Mouse (Mus musculus) stomach, embryonic 16.5 days (tissue): ENCODE data around the gene Hoxb3. TPM values are rescaled to one million over a fixed set of nuclear protein-coding genes. Genes with fewer than 3 reads are reported as not detected.

Source experiments
- ATAC-seq: fragments of 200-750 bp; cut with Nextera tagmentation; 2 replicates; pipeline ENCODE4 v1.8.0; 2017; ENCODE audit warnings: moderate number of reproducible peaks, moderate TSS enrichment; ENCODE audit not compliant: insufficient read depth, low FRiP score
- H3K27ac ChIP-seq: fragments of 300-500 bp; sonication (generic); 2 replicates; pipeline ENCODE4 v1.5.1; 2014; ENCODE audit warnings: low read length
- H3K27me3 ChIP-seq: fragments of 300-500 bp; sonication (generic); 2 replicates; pipeline ENCODE4 v1.6.1; 2014; ENCODE audit warnings: low read length, control low read depth, mixed read lengths; ENCODE audit not compliant: control insufficient read depth, insufficient read depth
- H3K36me3 ChIP-seq: fragments of 300-500 bp; sonication (generic); 2 replicates; pipeline ENCODE4 v1.6.1; 2014; ENCODE audit warnings: low read length; ENCODE audit not compliant: control insufficient read depth, insufficient read depth
- H3K4me1 ChIP-seq: fragments of 300-500 bp; sonication (generic); 2 replicates; pipeline ENCODE4 v1.6.1; 2014; ENCODE audit warnings: low read length, control low read depth, mixed read lengths; ENCODE audit not compliant: control insufficient read depth, insufficient read depth
- H3K4me2 ChIP-seq: fragments of 300-500 bp; sonication (generic); 2 replicates; pipeline ENCODE4 v1.6.1; 2014; ENCODE audit warnings: low read depth, low read length, mixed read lengths
- H3K4me3 ChIP-seq: fragments of 300-500 bp; sonication (generic); replicated peaks from 2 replicates; pipeline ENCODE4 v1.5.1; 2014; ENCODE audit warnings: mild to moderate bottlenecking, low read length
- H3K9ac ChIP-seq: fragments of 300-500 bp; sonication (generic); 2 replicates; pipeline ENCODE4 v1.6.1; 2014; ENCODE audit warnings: low read length
- H3K9me3 ChIP-seq: fragments of 300-500 bp; sonication (generic); replicated peaks from 2 replicates; pipeline ENCODE4 v1.6.1; 2016; ENCODE audit warnings: low read length, control low read depth; ENCODE audit not compliant: control insufficient read depth
- WGBS: fragments of 180-500 bp; shearing (Covaris S2); extraction: QIAGEN DNeasy Blood & Tissue Kit; methylation state at CpG from one replicate; pipeline ENCODE4 v1.1.7; 2014; 5-methylcytosine and 5-hydroxymethylcytosine counted together
- polyA plus RNA-seq: library from polyadenylated mRNA; unstranded; fragments of >200 nt; fragmentation: Nextera tagmentation; extraction: Ambion mirVana; gene quantifications from 2 replicates; pipeline ENCODE4 v1.2.1, GENCODE M21; 2015

Hoxb3 gene
- polyA plus RNA-seq, 1 experiment from 2014 or later = 0.99 TPM

DNA sequence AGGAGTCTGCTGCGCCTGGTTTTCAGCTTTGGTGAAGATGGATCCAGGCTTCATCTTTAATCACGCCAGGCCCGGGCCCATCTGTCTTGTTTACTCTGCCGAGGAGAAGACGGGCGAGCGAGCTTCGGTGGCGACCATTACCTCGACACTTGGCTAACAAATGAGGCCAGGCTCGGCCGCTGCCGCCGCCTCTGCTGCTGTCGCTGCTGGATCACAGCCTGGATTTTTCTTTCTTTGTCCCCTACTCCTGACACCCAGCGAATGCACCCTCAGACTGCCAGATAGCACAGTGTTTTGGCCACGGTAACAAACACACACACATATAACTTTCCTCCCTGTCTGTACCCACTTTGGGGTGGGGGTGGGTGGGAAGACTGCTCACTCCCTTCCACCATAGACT is 2.4 kb upstream of the Hoxb3 start:
- Histone ChIP-seq H3K4me3 (peak overlapping the region; percentile 63), H3K36me3 (no peaks in the 10 kb centered on the region), H3K4me1 (0 out of 2 replicates have a peak, but pooled peaks cover 3% of the 10 kb centered on the region), H3K27me3 (no peaks in the 10 kb centered on the region; the same call in 1 of the 2 replicates), H3K4me2 (peak overlapping the region; percentile 65), H3K9ac (peak overlapping the region; percentile 88), H3K9me3 (no peaks in the 10 kb centered on the region), H3K27ac (peak overlapping the region; percentile 98)
- 15% methylated on average over 17 of the region's 17 CpGs for WGBS
- ATAC-seq = no peak

DNA sequence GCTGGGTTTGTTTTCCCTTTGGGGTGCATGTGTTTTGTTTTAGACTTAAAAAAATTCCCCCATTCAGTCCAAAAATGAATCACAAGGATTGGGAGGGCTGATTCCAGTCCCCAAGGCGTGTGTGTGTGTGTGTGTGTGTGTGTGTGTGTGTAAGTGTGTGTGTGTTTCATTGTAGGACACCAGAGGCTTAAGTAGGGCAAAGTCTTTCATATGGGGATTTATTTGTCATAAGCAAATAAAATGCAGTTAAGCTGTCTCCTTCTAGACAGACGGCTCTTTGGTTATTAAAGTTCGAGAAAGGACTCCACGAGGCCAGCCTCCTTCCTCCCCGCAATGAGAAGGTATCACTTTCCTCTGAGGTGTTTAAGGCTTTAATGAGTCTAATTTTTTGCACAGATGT is 1.3 kb upstream of the Hoxb3 start:
- no peaks in the 10 kb centered on the region for H3K9me3 ChIP-seq
- peak overlapping the region; percentile 65 for H3K4me2 ChIP-seq
- H3K9ac ChIP-seq = peak overlapping the region; percentile 84; the same call in 1 of the 2 replicates
- WGBS = 10% methylated on average over 5 of the region's 5 CpGs
- H3K4me3 ChIP-seq = peak overlapping the region; percentile 63
- H3K27ac ChIP-seq = peak overlapping the region; percentile 98
- ATAC-seq = no peak
- H3K4me1 ChIP-seq = no peaks in the 10 kb centered on the region
- H3K36me3 ChIP-seq = no peaks in the 10 kb centered on the region
- H3K27me3 ChIP-seq = peaks cover 4% of the 10 kb centered on the region; the same call in 1 of the 2 replicates

DNA sequence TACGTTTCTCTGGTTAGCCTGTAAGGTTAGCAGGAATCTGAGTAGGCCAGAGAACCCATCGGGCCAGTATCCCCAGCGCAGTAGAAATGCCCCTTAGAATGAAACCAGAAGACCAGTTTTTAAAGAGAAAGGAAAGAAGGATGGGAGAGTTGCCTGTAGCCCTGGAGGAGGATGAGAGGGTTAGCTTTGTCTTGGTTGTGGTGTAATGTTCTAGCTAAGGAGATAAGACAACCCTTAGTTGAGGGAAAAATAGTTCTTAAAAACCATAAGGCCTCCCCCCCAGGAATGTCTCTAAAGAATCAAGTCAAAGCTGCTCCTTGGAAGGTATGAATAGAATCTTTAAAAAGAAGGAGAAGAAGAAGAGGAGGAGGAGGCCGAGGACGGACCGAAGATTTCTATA is 388 bp upstream of the Hoxb3 start:
- 20% methylated on average over 6 of the region's 6 CpGs for WGBS
- no peak for ATAC-seq
- 0 out of 2 replicates have a peak, but pooled peaks cover 6% of the 10 kb centered on the region for H3K4me1 ChIP-seq

DNA sequence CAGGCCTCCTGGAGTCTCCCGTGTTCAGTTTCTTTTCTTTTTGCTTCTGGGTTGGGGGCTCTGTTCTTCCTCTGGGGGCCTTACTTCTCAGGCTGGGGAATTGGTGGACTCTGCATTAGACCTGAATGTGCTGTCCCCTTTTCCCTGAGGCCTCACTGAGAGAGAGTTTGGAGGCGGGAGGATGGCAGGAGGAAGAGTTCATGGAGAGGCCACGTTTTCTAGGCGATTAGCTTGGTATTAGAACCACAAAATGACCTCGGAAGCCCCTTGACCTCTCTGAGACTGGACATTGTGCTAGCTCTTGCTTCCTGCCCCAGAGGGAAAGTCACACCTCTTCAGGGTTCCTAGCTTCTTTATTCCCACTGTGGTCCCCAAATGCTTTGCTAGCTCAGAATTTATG is 999 bp downstream of the Hoxb3 start:
- WGBS = 6% methylated on average over 5 of the region's 5 CpGs
- Histone ChIP-seq H3K4me1 (peaks cover 8% of the 10 kb centered on the region; the same call in 1 of the 2 replicates), H3K4me3 (peak overlapping the region; percentile 63), H3K9ac (peak overlapping the region; percentile 84), H3K27ac (peak overlapping the region; percentile 98), H3K4me2 (peak overlapping the region; percentile 65), H3K27me3 (peaks cover 5% of the 10 kb centered on the region; the same call in 1 of the 2 replicates), H3K9me3 (no peaks in the 10 kb centered on the region), H3K36me3 (no peaks in the 10 kb centered on the region)
- no peak for ATAC-seq

More for the DNA sequence above, 388 bp upstream of the Hoxb3 start:
- Histone ChIP-seq H3K27me3 (peaks cover 5% of the 10 kb centered on the region; the same call in 1 of the 2 replicates), H3K4me2 (peak overlapping the region; percentile 65), H3K27ac (peak overlapping the region; percentile 98), H3K4me3 (peak overlapping the region; percentile 63), H3K36me3 (no peaks in the 10 kb centered on the region), H3K9me3 (no peaks in the 10 kb centered on the region), H3K9ac (peak overlapping the region; percentile 84)

DNA sequence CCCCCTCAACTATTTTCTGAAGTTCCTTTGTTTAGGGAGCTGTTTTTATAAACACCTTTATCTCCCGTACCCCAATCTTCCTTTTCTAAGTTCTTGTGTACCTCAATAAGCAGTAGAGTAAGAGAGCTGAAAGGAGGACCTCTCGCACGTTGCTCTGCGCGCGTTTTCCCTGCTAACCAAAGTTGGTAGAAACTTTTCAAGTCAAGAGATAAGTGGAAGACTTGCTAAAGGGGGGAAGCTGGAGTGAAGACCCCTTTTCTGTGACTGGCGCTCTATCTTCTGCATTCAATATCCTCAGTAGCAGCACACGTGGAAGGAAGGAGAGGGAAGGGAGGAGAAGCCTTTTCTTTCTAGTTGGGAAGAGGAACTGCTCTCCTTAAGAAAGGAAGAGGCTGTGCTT is 1.8 kb downstream of the Hoxb3 start:
- peak overlapping the region; percentile 65 for H3K4me2 ChIP-seq
- H3K9me3 ChIP-seq = no peaks in the 10 kb centered on the region
- H3K4me1 ChIP-seq = peaks cover 10% of the 10 kb centered on the region; the same call in 1 of the 2 replicates
- peaks cover 5% of the 10 kb centered on the region; the same call in 1 of the 2 replicates for H3K27me3 ChIP-seq
- H3K4me3 ChIP-seq = peak overlapping the region; percentile 63
- H3K27ac ChIP-seq = peak overlapping the region; percentile 98
- H3K36me3 ChIP-seq = no peaks in the 10 kb centered on the region
- no peak for ATAC-seq
- WGBS = 20% methylated on average over 8 of the region's 8 CpGs
- H3K9ac ChIP-seq = peak overlapping the region; percentile 84

DNA sequence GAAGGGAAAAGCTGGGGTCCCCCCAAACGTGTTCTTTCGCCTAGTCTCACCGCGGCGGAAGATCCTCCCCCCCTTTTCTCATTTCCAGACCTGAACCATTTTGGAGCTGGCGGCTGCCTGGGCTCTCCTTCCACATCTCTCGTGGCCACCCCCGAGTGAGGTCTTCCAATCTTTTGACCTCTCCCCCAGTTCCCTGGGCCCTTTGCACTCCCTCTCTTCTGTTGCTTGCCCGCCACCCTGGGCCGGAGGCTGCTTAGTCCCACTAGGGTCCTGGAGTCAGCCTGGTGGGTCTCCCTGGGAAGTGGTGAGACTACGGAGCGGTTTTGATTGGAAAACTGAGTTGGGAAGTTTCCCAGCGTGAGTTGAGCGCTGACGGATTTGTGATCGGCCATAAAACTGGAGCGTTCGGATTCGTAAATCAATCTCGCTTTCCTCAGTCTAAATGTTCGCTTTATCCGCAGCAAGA is 2.7 kb downstream of the Hoxb3 start:
- peak overlapping the region; percentile 65 for H3K4me2 ChIP-seq
- H3K36me3 ChIP-seq = no peaks in the 10 kb centered on the region
- H3K27ac ChIP-seq = peak overlapping the region; percentile 98
- peak overlapping the region; percentile 63 for H3K4me3 ChIP-seq
- no peaks in the 10 kb centered on the region for H3K9me3 ChIP-seq
- H3K4me1 ChIP-seq = peaks cover 17% of the 10 kb centered on the region
- peaks cover 5% of the 10 kb centered on the region; the same call in 1 of the 2 replicates for H3K27me3 ChIP-seq
- 21% methylated on average over 22 of the region's 22 CpGs for WGBS
- H3K9ac ChIP-seq = peak overlapping the region; percentile 84
- no peak for ATAC-seq

DNA sequence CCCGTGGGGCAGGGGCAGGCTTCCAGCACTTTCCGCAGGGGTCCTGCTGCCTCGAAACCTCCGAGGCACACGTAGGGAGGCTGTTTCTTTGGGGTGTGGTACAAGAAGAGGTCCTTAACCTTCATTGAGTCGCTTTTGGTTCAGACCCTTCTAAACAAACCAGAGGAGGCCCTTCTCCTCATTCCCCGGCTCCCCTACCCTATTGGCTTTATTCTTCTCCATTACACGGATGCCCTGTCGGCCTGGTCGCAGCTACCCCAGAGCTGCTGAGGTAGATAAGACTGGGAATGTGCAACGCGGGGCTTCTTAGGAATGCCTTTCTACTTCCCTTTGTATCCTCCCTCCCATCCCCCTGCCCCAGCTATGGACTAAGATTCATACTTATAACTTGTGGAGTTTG is 3.6 kb downstream of the Hoxb3 start:
- Histone ChIP-seq H3K27me3 (peaks cover 5% of the 10 kb centered on the region; the same call in 1 of the 2 replicates), H3K9ac (peak overlapping the region; percentile 84), H3K4me1 (peaks cover 21% of the 10 kb centered on the region), H3K4me3 (peak overlapping the region; percentile 63), H3K4me2 (peak overlapping the region; percentile 65), H3K36me3 (no peaks in the 10 kb centered on the region), H3K9me3 (no peaks in the 10 kb centered on the region), H3K27ac (peak overlapping the region; percentile 98)
- whole genome bisulfite sequencing = 12% methylated on average over 12 of the region's 12 CpGs
- ATAC-seq = no peak

DNA sequence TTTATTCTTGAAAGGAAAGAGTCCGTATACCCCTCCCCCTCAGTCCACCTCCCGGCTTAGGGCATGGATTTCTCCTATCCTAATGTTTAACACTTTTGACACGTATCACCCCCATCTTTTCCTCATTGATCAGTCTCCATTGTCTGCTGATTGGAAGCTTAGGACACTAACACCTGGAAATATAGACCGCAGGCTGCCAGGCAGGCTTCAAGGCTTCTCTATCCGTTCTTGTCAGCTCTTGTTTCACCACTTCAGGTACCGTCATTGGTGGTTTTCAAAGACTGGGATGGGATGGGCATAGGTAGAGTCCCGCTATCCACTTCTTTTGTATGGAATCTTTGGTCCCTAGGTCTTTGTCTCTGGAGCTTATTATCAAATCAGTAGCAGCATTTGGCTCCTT is 4.0 kb downstream of the Hoxb3 start:
- Histone ChIP-seq H3K9me3 (no peaks in the 10 kb centered on the region), H3K4me2 (peak overlapping the region; percentile 65), H3K9ac (peak overlapping the region; percentile 84), H3K36me3 (no peaks in the 10 kb centered on the region), H3K27me3 (peaks cover 5% of the 10 kb centered on the region; the same call in 1 of the 2 replicates), H3K27ac (peak overlapping the region; percentile 98), H3K4me1 (peaks cover 25% of the 10 kb centered on the region), H3K4me3 (peak overlapping the region; percentile 63)
- WGBS = 22% methylated on average over 7 of the region's 7 CpGs
- ATAC-seq = no peak

DNA sequence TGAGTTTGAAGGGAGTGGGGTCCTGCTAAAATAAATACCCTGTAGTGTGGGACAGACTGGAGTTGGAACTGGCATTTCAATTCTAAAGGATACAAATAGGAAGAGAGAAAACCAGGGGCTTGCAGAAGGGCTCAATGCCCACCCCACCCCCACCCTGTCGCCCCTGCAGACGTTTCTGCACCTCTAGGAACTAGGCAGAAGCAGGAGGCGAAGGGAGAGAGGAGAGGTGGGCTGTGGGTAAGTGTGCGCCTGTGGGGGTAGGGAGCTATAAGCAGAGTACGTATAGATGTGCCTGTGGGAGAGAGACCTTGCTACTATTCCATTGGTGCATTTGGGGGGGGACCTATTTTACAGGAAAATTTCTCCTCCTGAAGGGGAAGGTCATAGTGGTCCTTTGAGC is 4.6 kb downstream of the Hoxb3 start:
- no peak for ATAC-seq
- Histone ChIP-seq H3K4me2 (peak overlapping the region; percentile 65), H3K27ac (peak overlapping the region; percentile 98), H3K9me3 (no peaks in the 10 kb centered on the region), H3K36me3 (no peaks in the 10 kb centered on the region), H3K4me3 (peak overlapping the region; percentile 63), H3K9ac (peak overlapping the region; percentile 84), H3K27me3 (peaks cover 5% of the 10 kb centered on the region; the same call in 1 of the 2 replicates), H3K4me1 (peaks cover 27% of the 10 kb centered on the region)
- 14% methylated on average over 5 of the region's 5 CpGs for WGBS
